Mouse (Mus musculus): ENCODE data around the gene 4930426L09Rik.
"Not testable (repeated sequence)": the region's sequence is repeated elsewhere in the genome, so short reads cannot be mapped to it uniquely, and the experiment has no call there.

The 4930426L09Rik gene

DNA sequence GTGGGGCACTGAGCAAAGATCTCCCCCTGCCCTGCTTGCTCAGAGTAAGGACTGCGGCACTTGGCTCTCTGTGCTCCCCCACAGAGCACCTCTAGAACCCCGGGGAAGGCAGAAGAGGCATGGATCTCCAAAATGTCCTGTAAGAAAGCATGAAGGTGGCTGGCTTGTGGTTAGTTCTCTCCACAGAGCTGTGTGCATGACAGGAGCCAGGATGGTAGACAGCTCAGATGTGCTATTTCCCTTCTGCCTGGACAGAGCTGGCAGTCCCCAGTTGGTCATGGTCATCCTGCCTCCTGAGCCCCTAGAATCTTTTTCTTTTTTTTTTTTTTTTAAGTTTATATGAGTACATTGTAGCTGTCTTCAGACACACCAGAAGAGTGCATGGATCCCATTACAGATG lies 27.7 kb upstream of the 4930426L09Rik start:
- no peak for DNase-seq (ENCODE audit: low read depth)

GRCm38 (mm10) chr2:18971564-18971963 lies 26.6 kb upstream of the 4930426L09Rik start:
- DNase-seq (ENCODE audit: low read depth) = no peak

GRCm38 (mm10) chr2:18974882-18975645 lies 23.1 kb upstream of the 4930426L09Rik start:
- DNase-seq (ENCODE audit: low read depth) = no peak

DNA sequence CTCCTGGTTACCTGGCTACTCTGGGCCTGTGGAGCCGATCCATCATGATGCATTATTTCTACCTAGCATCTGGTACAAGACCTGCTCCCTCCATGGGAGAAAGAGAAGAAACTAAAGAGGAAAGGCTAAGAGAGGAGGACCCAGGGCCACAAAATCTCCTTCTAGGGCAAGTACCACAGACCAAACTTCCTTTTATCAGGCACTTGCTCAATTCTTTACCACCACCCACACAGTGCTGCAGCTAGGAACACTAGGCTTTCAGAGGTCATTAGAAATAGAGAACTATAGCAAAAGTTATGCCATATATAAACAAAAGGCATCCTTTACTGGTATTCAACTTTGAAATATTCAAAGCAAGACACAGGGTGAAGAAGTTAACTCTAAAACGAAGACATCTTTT lies 22.0 kb upstream of the 4930426L09Rik start:
- no peak for DNase-seq (ENCODE audit: low read depth)

- DNase-seq (ENCODE audit: low read depth) = no peak
Observed at GRCm38 (mm10) chr2:18977201-18977805, 20.8 kb upstream of the 4930426L09Rik start.

GRCm38 (mm10) chr2:18979046-18979445 lies 19.1 kb upstream of the 4930426L09Rik start:
- DNase-seq (ENCODE audit: low read depth) = no peak

DNA sequence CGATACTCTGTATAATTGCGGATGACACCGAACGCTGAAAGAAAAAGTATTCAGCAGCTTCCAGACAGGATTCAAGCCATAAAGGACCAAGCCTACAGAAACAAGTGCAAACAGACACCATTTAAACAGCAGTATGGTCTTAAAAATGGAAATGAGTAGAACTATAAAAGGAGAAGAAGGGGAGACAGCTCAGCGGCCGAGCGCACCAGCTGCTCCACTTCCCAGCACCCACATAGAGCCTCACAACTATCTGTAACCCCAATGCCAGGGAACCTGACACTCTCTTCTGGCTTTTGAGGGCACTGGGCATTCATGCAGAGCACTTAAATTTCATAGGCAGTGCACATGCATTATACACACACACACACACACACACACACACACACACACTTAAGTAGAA lies 18.5 kb upstream of the 4930426L09Rik start:
- no peak for DNase-seq (ENCODE audit: low read depth)

- DNase-seq (ENCODE audit: low read depth) = no peak
Observed at GRCm38 (mm10) chr2:18982581-18982980, 15.6 kb upstream of the 4930426L09Rik start.

- DNase-seq (ENCODE audit: low read depth) = no peak
Observed at GRCm38 (mm10) chr2:18983546-18983945, 14.6 kb upstream of the 4930426L09Rik start.

GRCm38 (mm10) chr2:18984095-18984847 lies 13.9 kb upstream of the 4930426L09Rik start:
- no peak for DNase-seq (ENCODE audit: low read depth)

GRCm38 (mm10) chr2:18985506-18985905 lies 12.6 kb upstream of the 4930426L09Rik start:
- no peak for DNase-seq (ENCODE audit: low read depth)

DNA sequence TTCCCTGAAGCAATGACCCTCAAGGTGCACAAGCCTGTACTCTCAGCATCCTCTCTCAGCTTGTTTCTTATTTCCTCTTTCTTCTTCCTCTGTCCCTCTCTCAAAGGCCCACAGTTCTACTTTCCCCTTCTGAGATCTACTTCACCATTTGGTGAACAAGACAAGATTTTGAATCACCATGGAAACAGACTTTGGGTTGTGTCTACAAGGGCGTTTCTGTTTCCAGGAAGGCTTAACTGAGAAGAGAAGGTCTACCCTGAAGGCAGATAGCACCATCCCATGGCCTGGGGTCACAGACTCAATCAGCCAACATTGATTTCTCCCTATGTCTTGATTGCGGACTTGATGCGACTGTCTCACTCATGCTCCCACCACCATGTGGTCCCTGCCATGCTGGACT lies 9.3 kb upstream of the 4930426L09Rik start:
- no peak for DNase-seq (ENCODE audit: low read depth)

DNA sequence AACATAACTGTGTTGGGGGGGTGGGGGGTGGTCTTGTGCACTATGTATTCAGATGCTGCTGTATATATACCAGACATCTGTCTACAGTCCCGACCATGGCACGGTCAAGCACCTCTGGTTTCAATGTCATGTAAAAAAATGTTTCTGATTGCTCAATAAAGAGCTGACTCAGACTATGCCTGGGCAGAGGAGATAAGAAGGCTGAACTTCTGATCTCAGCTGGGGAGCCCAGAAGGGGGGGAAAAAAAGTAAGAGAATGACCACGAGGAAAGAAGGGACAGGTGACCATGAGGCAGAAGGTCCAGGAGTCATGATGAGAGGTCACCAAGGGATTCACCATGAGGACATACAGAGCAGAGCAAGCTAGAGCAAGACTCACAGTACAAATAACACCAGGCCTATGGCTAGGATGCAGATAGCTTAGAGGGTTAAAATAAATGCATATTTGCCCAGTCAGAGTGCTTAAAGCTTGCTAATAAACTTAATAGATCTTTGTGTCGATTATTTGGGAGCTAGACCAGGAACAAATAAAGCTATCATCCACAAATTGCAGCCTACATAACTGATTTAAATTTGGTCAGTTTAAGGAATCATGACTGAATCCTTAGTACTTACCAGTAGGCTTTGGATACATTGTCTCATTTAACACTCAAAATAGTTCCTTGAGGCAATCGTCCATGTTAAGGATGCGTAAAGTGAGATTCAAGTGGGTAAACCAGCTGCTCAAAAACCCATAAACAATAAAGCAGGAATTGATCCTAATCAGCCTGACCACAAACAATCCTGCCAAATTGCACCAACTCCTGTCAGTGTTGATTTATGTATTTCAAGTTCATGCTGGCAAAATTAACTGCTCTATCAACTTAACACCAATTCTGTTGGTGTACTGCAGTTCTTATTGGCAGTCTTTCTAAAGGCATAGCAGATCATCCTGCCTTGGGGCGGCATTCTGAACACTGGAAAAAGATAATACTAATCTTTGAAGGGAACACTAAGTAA lies 5.3 kb upstream of the 4930426L09Rik start:
- DNase-seq (ENCODE audit: low read depth) = no peak

DNA sequence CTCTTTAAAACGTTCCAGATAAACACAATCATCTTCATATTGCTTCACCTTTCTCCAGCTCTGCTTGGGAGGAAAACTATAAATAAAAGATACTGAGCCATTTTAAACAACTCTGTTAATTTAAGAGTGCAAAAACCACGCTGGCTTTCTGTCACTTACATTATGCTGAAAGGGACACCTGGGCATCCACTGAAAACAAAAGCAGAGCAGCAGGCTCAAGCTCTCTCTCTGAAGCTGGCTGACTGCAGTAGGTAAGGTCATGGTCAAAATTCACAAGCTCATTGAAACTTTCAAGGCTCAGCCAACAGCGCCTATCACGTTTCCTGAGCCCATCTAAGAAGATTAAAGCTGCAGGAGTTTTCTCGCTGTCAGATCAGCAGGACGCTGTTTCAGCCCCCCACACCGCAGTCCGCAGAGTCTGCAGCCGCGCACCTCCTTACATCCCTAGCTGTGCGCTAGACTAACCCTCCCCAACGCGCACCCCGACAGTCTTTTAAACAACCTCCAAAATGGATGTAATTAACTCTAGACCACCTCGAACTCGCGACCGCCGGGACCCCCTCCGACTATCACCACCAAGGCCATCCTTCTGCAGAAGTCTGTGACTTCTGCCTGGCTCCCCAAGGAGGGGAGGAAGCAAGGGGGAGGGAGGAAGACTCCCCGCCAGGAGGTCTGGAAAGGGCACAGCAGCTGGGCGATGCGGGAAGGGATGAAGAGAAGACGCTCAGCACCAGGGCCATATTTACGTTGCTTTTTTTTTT lies 1.5 kb upstream of the 4930426L09Rik start:
- DNase-seq (ENCODE audit: low read depth) = no peak

GRCm38 (mm10) chr2:18997387-18997971 lies 664 bp upstream of the 4930426L09Rik start:
- no peak for DNase-seq (ENCODE audit: low read depth)

DNA sequence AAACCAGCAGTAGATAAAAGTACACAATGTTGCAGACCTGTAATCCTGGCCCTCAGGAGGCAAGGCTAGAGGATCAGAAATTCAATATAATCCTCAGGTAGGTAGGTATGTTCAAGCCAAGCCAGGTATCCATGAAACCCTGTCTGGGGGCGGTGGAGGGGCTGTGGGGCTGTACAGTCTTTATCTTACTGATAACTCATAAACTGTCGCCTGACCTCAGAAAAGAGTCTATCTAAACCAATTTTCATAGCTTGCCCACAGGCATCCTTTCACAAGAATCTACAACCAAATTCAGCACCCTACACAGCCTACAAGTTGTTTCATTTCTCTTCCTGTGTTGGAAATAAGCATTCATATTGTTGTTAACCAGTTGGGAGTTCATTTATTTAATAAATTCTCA lies 1.3 kb downstream of the 4930426L09Rik start:
- DNase-seq (ENCODE audit: low read depth) = no peak

- DNase-seq (ENCODE audit: low read depth) = no peak
Observed at GRCm38 (mm10) chr2:19004801-19005200, 6.7 kb downstream of the 4930426L09Rik start.

GRCm38 (mm10) chr2:19006124-19006523 lies 8.0 kb downstream of the 4930426L09Rik start:
- DNase-seq (ENCODE audit: low read depth) = no peak

DNA sequence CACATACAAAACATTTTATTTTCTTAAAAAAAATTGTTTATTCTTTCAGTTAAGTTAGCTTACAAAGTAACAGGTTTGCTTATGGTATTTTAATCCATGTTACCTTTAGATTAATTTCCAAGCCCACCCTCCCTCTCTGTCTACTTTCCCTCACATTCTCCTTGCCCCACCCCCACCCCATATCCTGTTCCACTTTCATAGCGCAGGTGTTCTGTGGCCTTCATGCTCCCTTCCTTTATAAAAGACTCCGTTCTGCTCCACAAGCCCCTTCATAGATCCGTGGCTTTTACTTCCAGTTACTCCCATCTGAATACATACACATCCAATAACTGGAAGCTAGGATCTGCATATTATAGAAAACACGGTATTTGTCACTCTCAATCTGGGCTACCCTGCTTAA lies 9.4 kb downstream of the 4930426L09Rik start:
- DNase-seq (ENCODE audit: low read depth) = no peak

DNA sequence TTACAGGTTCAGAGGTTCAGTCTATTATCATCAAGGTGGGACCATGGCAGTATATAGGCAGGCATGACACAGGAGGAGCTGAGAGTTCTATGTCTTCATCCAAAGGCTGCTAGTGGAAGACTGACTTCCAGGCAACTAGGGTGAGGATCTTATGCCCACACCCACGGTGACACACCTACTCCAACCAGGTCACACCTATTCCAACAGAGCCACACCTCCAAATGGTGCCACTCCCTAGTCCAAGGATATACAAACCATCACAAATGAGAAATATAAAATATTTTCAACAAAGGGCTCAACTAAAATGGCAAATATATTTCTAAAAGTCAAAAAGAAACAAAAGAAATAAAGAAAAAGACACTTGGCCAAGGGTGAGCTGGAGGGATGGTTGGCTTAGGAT lies 12.4 kb downstream of the 4930426L09Rik start:
- not testable (repeated sequence) for DNase-seq (ENCODE audit: low read depth)

DNA sequence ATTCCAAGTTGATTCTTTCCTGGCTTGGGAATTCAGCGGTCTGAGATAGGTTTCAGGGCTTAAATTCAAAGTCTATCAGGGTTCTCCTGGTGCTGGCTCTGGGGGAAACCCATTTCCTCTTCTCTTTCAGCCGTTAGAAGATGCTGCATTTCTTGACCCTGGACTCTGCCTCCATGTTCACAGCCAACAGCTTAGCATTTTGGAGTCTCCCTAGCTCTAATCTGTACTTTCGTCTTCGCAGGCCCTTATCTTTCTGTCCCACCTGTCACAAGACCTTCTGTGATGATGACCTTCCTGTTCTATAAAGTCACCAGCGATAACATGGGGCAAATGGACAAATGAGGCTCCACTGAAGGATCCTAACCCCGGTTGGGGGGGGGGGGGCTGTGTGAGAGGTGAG lies 13.3 kb downstream of the 4930426L09Rik start:
- peak; percentile 83 for DNase-seq (ENCODE audit: low read depth)
